Mouse (Mus musculus) heart, adult 2 months (tissue): Measurements from ENCODE around the gene Rasgrf2.

Source experiments
- CTCF ChIP-seq: fragments of 200-600 bp; IDR thresholded peaks from 2 replicates; pipeline ENCODE4 v1.8.1; 2022; ENCODE audit warnings: antibody characterized with exemption, mild to moderate bottlenecking, moderate library complexity
- EP300 ChIP-seq: fragments of 200-500 bp; IDR thresholded peaks from 2 replicates; pipeline ENCODE4 v1.6.1; 2011; ENCODE audit warnings: low read depth, low read length, control low read depth; ENCODE audit not compliant: insufficient read depth
- POLR2A ChIP-seq: fragments of 200-500 bp; IDR thresholded peaks from 2 replicates; pipeline ENCODE4 v1.6.1; 2011; ENCODE audit warnings: mild to moderate bottlenecking, low read depth, low read length, control low read depth; ENCODE audit not compliant: insufficient read depth

DNA sequence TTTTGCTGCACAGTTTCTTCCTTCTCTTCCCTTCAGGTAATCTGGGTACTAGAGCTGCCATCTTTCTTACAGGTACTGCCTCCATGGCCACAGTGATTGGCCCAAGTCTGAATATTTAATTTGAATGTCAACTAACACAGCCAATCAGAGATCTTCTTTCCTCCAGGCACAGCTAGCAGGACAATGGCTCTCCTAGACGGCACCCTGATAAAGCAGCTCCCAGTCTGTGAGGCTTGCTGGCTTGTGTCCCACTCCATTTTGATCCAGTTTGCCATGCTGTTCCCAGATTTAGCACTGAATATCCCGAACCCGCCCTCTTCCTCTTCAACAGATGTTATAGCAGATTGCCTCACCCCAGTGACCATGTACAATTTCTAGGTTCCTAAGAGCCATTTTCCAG, 19.1 kb upstream of the Rasgrf2 start:
- TF ChIP-seq CTCF (no peak), POLR2A (no peak), EP300 (no peak)
